Mouse (Mus musculus): ENCODE results near the gene Il11. TPM values are rescaled to one million over a fixed set of nuclear protein-coding genes. Genes with fewer than 3 reads are reported as not detected.

The Il11 gene
- polyA plus RNA-seq (2012): 0.51 and 0.60 TPM in 2 replicates

DNA sequence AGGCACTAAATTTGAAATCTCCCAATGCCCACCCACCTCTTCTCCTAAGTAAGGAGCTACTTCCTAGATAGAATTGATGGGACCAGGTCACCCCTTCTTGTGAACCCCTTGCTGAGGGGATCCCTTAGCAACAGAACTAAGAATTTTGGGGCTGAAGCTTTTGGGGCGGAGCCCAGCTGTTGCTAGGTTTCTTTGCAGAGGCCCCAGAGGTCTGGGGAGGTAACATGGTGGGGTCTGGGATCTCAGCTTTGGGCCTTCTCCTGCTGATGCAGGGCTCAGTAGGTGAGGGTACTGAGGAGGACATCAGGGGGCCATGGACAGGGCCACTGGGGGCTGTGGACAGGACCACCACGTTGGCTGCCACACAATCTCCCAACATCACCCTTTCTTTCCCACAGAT is at the start of gene Il11, which contains the start of gene Tmem190:
Gene Il11, minus strand, starts transcription at position 101 of the 400 bp plus-strand sequence.
Gene Tmem190, plus strand, starts transcription at position 179 of the 400 bp plus-strand sequence.
- TF ChIP-seq GATA1 (IDR thresholded peaks at IDR 0.05; ENCODE audit: low read length): no peak

DNA sequence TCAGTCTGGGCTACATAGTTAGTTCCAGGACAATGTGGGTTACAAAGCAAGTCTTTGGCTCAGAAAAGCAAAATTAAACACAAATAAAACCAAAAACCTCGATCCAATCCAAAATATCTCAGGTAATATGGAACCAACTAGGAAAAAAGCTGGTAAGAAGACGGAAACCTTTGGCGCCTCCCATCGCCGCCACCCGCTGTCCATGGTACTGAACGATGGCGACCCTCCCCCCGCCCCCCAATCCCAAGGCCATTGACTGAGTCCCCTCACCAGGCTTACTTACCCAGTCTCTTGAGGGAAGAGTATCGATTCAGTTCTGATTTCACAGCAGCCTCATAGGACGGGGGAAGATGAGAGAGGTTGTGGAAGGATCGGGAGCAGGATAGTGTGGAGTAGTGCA is 47.8 kb upstream of the Il11 start:
- TF ChIP-seq GATA1 (IDR thresholded peaks at IDR 0.05; ENCODE audit: low read length): no peak

DNA sequence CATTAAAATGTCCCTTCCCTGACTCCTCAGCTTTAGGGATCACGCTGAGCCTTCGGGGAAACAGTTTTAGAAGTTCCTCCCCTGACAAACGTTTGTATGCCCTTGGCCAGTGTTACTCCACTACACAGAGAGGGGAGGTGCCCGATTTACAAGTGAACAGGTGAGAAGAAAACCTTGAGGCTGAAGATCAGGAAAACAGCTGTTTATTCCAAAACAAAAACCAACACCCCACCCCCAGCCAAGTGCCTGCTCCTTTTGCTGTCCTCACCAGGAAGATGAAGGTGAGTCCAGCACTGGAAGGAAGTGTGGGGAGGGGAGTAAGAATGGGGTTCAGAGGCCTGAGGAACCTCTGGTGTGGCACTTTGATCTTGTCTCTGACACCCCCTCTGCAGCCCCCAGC is 42.7 kb upstream of the Il11 start:
- TF ChIP-seq GATA1 (IDR thresholded peaks at IDR 0.05; ENCODE audit: low read length): no peak

DNA sequence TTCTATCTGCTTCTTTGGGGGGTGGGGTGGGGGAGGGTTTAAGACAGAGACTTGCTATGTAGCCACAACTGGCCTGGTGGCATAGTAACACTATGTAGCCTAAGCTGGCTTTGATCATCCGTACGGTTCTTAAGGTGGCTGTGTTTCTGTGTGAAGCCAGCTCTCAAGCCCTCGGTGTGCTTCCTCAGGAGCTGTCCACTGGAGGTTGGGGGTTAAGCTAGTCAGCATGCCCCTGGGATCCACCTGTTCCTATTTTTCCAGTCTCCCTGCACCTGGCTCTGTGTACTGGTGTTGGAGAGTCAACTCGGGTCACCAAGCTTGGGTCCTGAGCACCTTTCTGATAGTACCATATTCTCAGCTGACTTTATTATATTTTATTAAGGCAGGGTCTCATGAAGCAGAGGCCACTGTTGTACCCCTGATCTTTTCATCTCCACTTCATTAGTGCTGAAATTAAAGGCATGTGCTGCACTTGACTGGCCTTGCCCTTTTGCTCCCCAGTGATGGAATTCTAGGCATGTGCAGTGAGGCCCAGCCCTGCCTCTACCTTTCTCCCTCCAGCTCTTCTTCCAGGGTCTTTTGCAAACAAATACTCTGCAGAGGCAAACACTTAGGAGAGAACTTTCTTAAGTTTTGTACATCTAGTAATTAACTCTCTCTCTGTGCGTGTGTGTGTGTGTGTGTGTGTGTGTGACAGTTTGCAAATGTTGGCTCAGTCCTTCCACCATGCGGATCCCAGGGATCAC is 39.7 kb upstream of the Il11 start:
- no peak for TF ChIP-seq GATA1 (IDR thresholded peaks at IDR 0.05; ENCODE audit: low read length)

DNA sequence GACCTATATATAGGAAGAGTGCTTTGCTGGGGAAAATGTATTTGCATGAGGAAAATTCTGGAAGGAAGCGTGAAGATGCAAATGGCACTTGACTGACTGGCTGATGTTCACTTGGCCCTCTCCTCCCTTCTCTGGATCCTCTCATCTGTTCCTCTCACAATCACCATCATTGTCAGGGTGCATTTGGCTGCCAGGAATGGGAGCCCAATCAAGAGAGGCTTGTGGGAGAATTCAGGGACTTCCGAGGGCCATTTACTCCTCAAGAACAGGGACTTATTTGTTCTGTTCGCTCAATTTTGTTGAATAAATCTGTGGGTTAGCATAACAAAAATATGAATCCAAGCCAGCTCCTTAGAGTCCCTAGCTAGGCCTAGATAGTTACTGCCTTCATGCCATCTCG is 39.0 kb upstream of the Il11 start:
- TF ChIP-seq GATA1 (IDR thresholded peaks at IDR 0.05; ENCODE audit: low read length): no peak

DNA sequence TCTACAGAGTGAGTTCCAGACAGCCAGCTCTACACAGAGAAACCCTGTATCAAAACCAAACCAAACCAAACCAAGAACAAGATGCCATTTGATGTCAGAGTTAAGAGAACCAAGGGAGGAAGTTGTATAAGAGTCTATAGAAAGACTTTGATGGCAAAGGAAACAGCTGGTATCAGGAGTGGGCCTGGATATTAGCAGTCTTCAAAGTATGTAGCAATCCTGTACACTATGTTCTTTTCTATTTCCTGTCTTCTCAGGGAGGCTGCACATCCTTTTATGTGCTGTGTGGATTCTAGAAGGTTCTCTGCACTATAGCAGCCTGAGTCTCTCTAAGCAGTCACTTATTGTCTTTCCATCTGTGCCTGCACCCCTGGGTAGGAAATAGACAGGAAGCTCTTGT is 33.9 kb upstream of the Il11 start:
- TF ChIP-seq GATA1 (IDR thresholded peaks at IDR 0.05; ENCODE audit: low read length): no peak

DNA sequence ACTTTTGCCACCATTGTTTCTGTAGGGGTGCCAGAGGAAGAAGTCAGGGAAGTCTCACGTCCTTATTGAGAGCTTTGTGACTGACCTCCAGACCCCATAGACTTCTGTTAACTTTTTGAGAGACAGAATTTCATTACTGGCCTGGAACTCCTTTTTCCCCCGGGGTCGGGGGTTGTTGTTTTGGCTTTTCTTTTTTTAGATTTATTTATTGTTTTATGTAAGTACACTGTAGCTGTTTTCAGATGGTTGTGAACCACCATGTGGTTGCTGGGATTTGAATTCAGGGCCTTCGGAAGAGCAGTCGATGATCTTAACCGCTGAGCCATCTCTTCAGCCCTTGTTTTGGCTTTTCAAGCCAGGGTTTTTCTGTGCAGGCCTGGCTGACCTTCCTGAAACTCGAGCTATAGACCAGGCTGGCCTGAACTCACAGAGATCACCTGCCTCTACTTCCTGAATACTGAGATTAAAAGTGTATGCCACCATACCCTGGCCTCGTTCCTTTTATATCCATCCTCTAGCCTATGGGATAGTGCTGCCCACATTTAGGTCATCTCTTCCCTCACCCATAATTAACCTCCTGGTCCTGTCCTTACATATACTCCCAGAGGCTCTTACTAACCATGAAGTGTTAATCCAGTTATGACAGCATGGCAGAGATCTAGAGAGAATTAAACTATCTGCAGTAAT is 30.6 kb upstream of the Il11 start:
- no peak for TF ChIP-seq GATA1 (IDR thresholded peaks at IDR 0.05; ENCODE audit: low read length)

DNA sequence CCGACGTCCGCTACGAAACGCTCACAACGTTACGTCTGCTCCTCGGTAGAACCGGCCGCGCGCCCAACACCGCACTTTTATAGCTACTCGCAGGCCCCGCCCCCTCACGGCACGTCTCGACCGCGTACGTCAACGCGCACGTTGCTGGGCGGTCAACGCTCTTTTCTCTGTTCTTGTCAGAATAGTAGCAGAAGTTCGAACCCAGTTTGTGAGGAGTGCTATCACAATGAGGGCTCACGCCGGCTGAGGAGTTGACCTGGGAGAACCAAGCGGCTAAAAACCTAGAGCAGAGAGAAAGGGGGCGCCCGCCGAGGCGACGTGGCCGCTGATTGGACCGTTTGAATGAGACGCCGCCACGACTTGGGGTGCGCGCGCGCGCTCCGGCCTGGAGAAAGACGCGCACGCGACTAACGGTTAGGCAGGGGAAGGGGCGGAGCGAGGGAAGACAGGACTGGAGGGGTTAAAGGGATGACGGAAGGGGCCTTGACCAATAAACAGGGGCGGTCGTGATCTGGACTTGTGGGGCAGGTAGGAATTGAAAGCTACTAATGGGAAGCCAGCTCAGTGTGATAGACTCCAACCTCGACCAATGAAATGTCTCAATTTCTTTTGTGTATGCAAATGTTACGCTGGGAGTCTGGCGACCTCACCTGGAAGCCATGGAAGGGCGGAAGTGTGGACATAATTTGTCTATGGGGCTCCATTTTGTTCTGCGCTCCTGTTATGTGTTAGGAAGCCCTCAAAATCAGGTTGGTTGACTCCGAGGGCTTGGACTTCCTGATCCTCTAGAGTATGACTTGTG is 29.8 kb upstream of the Il11 start, which contains the start of gene Ube2s:
Gene Ube2s, minus strand, starts transcription at position 288 of the 802 bp plus-strand sequence.
- no peak for TF ChIP-seq GATA1 (IDR thresholded peaks at IDR 0.05; ENCODE audit: low read length)

DNA sequence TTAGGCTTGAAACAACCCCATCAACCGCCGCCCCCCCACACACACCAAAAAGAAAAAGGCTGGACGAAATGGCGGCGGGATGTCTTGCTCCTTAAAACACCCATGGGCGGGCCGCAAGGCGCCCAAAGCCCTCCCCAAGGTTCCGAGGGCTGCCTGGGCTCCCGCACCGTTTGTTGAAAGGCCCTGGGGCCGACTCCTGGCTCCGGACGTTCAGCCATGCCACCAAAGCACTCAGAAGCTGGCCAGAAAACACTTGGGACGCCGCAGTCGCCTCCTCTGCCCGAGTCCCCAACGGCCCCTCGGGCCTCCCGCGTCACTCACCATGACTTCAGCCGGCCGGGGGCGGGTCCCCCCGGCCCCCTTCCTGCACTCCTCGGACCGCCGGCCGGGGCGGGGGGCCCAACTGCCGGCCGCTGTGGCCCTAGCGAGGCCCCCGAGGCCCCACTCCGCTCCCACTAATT is 29.2 kb upstream of the Il11 start:
- TF ChIP-seq GATA1 (IDR thresholded peaks at IDR 0.05; ENCODE audit: low read length): no peak

DNA sequence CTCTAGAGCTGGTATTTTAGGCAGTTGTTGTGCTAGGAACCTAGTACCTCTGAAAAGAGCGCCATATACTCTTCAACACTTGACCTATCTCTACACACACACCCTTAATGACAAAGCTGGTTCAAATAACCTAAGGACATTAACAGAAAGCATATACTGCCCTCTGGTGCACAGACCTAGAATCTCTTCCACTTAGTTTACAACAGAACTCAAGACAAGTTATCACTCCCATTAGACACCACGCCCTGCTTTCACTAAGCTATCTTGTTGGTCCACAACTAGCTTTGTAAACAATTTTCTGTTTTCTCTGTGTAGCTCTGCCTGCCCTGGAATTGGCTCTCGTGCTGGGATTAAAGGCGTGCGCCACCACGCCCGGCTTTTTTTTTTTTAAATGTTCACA is 24.1 kb upstream of the Il11 start:
- TF ChIP-seq GATA1 (IDR thresholded peaks at IDR 0.05; ENCODE audit: low read length): no peak

DNA sequence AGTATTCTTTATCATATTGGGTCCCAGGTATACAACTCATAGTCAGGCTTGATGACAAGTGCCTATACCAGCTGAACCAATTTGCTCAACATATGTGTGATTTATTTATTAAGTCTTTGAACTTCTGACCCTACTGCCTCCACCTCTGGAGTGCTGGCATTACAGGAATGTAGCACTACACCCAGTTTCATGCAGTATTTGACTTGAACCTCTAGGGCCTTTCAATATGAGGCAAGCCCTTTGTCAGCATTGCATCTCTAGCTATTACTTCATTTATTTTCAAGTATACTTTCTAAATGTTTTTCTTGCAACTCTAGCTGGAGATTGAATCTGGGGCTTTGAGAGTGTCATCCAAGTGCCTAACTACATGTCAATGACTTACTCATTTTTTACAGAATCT is 19.6 kb upstream of the Il11 start:
- TF ChIP-seq GATA1 (IDR thresholded peaks at IDR 0.05; ENCODE audit: low read length): no peak

DNA sequence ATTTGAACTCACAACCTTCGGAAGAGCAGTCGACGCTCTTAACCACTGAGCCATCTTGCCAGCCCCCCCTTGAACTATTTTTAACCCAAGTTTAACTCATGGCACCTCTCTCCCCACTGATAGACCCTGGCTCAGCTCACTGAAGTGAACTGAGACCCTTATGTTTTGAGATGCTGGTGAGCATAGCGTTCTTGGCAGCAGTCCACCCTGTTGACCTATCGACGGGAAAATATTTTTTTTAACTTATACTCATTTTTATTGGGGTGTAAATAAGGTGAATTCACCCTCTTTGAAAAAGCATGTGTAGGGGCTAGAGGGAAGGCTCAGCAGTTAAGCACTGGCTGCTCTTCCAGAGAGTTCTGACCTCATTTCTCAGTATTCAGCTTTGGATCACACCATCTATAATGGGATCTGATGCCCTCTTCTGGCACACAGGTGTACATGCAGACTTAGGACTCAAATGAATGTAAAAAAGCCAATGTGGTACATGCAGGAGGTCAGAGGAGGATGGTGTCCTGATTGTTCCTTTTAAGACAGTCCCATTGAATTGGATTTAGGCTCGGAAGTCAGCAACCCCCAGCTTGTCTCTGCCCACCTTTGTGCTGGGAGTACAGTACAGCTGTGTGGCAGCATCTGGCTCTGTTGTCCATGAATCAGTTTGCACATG is 13.2 kb upstream of the Il11 start:
- no peak for TF ChIP-seq GATA1 (IDR thresholded peaks at IDR 0.05; ENCODE audit: low read length)

DNA sequence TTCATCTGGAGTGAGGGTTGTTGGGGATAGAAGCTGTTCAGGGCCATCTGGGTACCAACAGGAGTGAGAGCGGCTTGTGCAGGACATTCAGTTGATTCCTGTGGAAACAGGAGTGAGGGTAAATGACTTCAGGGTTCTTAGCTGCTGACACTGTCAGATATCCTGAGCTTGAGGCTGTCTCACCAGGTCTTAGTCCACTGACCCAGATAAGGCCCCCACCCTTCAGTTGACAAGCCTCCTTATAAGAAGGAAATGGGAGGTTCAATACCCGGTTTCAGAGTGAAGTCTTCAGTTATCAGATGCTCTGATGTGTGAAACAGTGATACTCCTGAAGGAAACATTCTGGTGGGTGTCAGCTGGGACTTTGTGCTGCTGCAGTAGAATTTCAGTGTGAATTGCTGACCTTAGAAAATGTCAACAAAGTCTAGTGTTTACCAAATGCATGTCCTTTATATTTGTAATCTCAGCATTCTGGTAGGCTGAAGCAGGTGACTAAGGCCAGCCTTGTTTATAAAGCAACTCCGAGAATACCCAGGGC is 12.0 kb upstream of the Il11 start:
- TF ChIP-seq GATA1 (IDR thresholded peaks at IDR 0.05; ENCODE audit: low read length): no peak

DNA sequence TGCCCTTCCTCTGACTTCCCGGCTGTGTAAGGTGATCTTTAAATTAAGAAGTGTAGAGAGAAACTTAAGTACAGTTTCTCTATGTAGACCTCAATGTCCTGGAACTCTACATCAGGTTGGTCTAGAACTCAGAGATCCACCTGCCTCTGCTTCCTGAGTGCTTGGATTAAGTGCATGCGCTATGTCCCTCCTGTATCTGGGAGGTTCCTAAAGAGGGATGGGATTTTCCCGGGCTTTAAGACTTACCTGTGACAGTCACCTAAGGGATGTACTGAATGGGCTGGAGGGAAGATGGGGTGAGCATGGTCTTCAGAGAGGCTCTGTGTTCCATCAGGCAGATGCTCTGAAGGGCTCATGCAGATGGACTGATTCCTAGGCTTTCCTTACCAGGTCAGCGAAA is 11.0 kb upstream of the Il11 start:
- TF ChIP-seq GATA1 (IDR thresholded peaks at IDR 0.05; ENCODE audit: low read length): no peak
